Mouse (Mus musculus) natural killer cell, adult 2 months (primary cell): ENCODE data around the gene Rgs11.
"Not testable (repeated sequence)": the region's sequence is repeated elsewhere in the genome, so short reads cannot be mapped to it uniquely, and the experiment has no call there.

Experiments used
- DNase-seq, 2 experiments: peaks; one replicate each; pipeline ENCODE4 v3.0.0; 2022; ENCODE audit warnings: low spot score in 2 of 2

Rgs11 gene

DNA sequence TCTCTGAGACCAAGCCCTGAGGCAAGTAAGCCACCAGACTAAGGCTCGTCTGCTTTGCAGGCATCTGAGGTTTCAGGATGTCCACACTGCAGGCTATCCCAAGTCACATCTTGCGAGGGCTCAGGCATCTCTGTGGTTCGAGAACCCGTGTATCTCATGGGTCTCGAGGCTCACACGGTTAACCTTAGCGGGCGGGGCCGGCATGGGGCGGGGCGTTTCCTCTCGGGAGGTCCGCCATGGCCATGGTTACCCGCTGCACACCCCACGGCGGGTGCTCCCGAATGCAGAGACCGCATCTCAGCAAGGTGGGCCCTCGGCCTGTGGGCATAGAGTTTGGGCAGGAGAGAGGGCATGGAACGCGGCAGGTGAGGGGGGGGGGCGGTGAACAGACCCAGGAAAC lies at the start of gene Rgs11:
Gene Rgs11 (plus strand): TSS at position 215 of the 400 bp plus-strand sequence.
- peak; percentile 20 to 26 for DNase-seq

DNA sequence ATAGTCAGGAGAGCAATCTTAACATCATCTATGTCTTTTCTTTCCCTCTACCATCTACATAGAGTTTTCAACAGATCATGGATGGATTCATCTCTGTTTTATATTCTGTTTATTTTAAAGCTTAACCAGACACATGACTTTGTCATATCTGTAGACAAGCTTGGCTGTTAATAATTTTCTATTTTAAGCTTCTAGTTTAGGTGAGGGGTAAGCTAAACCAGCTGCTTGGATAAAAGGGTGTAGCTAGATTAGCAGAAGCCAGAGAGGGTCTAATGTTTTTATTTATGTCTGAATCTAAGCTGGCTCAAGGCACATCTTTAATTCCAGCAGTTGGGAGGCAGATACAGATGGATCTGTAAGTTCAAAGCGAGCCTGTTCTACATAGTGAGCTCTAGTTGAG lies 40.0 kb upstream of the Rgs11 start:
- no peak for DNase-seq

DNA sequence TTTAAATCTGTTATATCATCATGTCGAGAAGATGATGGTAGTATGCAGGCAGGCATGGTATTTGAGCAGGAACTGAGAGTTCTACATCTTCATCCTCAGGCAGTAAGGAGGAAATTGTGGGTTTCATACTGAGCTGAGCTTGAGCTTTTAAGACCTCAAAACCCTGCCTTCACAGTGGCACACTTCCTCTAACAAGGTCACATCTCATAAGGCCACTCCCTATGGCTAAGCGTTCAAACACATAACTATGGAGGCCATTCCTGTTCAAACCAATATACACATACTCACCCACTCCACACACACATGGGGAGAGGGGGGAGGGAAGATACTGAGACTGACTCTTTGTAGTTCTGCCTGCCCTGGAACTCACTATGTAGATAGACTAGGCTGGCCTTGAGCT lies 34.7 kb upstream of the Rgs11 start:
- peak; percentile 54 to 70 for DNase-seq

DNA sequence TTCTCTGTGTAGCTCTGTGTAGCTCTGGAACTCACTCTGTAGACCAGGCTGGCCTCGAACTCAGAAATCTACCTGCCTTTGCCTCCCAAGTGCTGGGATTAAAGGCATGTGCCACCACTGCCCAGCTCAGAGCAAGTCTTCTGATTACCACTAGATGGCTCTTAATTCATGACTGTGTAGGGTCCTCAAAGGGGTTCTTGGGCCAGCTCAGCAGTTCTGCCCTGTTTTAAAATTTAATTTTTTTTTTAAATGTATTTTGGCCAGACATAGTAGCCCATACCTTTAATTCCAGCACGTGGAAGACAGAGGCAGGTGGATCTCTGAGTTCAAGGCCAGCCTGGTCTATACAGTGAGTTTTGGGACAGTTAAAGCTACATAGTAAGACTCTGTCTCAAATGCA lies 27.5 kb upstream of the Rgs11 start:
- DNase-seq = not testable (repeated sequence)

DNA sequence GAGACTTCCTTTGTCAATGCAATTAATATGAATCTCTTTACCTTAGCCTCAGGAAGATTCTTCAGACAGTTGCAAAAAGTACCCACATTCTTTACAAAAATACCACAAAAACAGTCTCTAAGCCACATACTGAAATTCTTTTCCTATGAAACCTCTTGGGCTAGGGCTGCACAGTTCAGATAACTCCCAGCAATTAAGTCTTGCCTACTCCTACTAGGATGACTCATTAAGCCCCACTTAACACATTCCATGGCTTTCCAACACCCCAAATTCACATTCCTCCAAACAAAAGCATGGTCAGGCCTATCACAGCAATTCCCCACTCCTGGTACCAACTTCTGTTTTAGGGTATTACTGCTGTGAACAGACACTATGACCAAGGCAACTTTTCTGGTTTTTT lies 24.1 kb upstream of the Rgs11 start:
- DNase-seq = no peak

DNA sequence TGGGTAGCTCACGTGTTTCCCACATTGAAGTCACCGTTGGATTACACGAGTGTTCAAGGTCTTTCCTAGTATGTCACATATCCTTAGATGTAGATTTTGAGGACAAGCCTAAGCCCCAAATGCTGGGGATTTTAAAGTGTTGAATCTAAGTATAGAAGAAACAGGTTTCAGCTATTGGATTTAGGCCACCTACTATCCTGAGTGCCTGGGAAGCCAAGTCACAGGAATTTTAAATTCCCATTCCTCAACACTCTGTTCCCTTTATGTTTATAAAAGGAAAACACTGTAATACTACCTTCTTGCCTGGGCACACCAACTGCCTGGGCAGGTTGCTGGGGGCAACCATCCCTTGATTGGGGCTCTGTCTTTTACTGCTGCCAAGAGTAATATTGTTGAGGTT lies 21.6 kb upstream of the Rgs11 start:
- no peak for DNase-seq

DNA sequence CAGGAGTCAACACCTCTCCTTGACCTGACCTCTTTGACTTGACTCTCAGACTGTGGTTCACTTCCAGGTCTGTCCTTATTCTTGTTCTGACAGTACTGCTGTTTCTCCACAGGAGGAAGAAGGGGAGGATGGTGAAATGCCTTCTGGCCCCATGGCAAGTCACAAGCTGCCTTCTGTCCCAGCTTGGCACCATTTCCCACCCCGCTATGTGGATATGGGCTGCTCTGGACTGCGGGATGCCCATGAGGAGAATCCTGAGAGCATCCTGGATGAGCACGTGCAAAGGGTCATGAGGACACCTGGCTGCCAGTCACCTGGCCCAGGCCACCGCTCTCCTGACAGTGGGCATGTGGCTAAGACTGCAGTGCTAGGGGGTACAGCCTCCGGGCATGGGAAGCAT lies 15.2 kb upstream of the Rgs11 start:
- no peak for DNase-seq

DNA sequence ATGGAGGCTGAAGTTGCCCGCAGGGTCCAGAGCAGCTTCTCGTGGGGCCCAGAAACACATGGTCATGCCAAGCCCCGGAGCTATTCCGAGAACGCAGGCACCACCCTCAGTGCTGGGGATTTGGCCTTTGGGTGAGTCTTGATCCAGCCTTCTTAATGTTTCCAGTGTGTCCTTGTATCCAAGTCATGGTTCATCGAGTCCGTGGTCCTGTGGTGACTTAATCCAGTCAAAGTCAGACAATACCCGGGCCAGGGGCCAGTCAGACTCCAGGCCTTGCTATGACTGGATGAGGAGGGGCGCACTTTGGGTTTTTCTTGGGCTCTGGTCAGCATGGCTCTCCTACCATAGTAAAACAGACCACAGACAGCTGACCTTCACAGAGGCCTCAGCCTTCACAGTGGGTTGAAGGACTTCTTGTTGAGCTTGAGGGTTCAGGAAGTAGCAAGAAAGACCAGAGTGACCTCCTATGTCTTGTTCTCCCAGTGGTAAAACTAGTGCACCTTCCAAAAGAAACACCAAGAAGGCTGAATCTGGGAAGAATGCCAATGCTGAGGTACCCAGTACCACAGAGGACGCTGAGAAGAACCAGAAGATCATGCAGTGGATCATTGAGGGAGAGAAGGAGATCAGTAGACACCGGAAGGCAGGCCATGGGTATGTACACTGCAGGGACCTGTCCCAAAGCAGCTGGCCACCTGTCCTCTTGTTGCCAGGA lies 14.5 kb upstream of the Rgs11 start:
- no peak for DNase-seq

DNA sequence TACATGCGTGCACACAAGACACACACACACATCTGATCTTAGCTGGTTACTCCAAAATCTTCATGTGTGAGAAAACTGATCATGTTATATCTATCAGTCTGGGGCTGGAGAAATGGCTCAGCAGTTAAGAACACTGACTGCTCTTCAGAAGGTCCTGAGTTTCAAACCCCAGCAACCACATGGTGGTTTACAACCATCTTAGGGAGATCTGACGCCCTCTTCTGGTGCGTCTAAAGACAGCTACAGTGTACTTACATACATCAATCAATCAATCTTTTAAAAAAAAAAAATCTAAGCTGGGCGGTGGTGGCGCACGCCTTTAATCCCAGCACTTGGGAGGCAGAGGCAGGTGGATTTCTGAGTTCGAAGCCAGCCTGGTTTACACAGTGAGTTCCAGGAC lies 11.3 kb upstream of the Rgs11 start:
- DNase-seq = not testable (repeated sequence)

DNA sequence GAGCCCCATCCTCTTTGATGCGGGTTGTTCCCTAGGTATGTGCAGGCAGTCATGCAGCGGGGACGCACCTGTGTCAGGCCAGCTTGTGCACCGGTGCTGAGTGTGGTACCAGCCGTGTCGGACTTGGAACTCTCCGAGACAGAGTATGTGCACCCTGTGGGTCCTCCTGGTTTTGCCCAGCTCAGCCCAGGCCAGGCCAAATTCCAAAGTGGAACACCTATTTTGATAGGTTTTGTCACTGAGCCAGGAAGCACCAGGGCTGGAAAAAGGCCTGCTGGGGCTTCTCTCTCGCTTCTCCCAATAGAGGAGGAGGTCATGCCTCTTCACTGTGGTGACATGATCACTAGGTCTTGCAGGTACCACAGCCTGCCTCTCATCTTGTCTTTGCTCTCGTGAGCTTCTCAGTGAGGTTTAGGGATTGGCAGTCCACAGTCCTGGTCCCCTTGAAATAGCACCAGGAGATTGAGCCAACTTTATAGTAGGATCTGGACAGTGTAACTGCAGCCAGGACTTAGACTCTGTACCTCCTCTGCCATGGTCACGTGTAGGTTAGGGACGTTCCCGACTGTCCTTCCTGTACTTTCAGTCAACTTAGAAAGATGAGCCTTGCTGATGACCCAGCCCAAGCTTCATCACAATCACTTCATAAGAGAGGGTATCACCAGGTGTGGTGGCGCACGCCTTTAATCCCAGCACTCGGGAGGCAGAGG lies 10.1 kb upstream of the Rgs11 start:
- DNase-seq = no peak

DNA sequence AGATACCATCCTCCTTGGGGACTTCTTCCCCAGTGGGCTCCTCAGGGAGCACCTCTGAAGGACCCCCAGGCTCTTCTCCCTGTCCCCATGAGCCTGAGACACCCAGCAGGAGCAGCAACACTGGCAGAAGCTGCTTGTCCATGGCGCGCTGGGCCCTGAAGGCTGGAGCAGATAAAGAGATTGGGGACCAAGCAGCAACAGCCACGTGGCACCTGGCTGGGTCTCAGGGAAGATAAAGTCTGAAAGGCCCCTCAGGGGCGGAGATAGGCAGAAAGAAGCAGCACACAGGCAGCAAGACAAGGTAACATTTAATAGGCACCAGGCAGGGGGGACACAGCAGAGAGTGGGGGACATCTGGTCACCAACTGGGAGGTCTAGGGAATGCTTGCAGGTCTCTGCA lies 3.9 kb upstream of the Rgs11 start, which contains the start of gene Pdia2:
Gene Pdia2 (minus strand): TSS at position 196 of the 400 bp plus-strand sequence.
- DNase-seq = no peak

DNA sequence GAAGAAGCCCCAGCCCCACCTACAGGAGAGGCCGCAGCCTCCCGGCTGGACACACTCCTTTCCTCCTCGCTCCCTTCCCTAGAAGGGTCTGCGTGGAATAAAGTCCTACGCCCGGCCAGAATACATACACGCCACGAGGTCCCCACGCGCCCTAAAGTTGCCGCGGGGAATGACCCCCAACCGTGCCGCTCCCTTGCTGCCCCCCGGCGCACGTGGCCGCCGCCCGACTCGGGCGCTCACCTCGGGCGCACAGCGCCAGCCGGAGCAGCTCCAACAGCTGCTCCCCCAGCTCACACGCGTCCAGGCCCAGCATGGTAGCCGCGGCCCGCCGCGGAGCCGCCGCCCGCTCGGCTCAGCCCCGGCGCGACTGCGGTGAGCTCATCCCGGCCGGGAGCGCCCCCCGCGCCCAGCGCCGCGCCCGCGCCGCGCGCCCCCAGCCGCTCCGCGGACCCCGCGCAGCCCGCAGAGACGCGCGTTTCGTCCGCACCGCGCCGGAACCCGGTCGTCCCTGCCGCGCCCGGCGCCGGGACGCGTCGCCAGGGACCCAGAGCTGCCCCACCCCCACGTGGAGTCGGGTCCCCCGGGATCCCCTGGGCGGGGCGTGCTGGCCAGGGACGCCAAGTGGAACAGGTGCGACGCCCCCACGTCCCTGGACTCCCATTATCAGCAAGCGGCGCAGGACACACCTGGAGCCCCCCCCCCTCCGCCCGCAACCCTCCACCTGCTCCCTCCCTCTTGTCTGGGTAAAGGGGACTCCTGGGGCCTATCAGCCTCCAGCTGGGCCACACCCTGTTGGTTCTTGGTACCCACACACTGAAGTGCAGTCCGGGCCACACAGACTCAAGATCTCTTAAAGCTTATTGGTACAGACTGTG lies 1.7 kb upstream of the Rgs11 start:
- no peak for DNase-seq

DNA sequence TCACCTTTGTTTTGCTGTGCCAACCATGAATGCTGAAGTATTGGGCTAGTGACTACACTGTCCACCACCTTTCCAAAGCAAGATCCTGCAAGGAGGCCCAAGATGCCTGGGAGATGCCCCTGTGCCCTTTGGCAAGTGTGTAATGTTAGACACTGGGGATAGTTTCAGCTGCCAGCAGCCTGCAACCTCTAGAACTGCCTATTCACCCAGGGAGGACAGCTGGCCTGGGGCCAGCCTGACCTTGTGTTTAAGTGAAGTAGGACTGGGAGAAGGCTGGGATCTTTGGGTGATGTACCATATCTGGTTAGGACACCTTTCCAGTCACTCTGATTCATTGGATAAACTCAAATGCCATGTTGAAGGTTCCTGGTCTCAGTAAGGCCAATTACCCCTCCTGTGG lies 753 bp upstream of the Rgs11 start:
- no peak for DNase-seq

DNA sequence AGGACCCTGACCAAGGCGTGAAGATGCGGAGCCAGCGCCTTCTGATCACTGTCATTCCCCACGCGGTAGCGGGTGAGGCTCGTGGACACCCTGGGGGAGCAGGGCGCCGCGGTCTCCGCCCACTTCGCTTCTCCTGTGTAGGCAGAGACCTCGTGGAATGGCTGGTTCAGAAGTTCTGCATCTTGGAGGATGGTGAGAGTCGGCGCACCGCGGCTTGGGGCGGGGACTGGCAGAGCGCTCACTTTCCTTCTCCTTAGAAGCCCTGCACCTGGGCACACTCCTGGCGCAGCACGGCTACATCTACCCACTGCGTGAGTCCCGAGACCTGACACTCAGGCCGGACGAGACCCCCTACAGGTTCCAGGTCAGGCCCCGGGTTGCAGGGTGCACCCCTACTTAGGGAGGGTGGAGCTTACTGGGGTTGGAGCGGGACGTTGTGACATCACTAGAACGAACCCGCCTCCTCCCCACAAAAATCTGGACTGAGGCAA lies 615 bp downstream of the Rgs11 start:
- no peak for DNase-seq

DNA sequence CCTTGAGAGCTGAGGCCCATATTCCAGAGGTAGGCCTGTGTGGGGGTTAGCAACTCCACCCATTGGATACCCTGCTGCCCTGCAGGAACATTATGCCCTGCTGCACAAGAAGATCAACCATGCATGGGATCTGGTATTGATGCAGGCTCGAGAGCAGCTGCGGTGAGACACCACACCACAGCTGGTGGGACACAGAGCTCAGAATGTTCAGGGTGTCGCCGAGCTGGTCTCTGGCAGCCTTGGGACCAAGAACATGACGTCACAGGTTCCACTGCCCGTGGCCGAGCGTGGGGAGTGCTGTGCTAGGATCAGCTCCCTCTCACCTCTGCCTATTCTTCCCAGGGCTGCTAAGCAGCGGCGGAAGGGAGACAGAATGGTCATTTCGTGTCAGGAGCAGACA lies 2.0 kb downstream of the Rgs11 start:
- DNase-seq = no peak

DNA sequence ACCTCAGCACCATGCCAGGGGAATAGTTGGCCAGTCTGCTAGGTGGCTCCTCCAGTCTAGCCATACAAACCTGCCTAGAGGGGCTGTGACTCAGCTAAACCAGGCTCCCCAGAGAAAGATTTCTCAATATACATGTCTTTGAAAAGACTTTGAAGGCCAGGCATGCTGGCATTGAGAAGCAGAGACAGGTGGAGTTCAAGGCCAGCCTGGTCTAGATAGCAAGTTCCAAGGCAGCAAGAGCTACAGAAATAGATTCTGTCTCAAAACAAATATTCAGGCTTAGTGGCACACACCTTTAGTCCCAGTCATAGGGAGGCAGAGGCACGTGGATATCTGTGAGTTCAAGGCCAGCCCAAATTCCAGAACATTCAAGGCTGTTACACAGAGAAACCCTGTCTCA lies 3.6 kb downstream of the Rgs11 start:
- no peak for DNase-seq

DNA sequence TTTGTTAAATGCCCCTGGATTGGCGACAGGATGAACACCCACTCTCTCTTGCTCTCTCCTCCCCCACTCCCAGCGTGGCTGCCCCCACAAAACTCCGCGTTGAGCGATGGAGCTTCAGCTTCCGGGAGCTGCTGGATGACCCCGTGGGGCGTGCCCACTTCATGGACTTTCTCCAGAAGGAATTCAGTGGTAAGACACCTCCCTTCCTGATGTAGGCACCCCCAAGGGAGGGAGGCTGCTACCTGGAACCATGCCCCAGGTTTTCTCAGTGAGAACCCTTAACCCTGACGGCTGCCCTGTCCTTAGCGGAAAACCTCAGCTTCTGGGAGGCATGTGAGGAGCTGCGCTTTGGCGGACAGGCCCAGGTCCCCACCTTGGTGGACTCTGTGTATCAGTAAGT lies 4.9 kb downstream of the Rgs11 start, which contains the start of gene Arhgdig:
Gene Arhgdig (minus strand): TSS at position 101 of the 400 bp plus-strand sequence.
- no peak for DNase-seq

DNA sequence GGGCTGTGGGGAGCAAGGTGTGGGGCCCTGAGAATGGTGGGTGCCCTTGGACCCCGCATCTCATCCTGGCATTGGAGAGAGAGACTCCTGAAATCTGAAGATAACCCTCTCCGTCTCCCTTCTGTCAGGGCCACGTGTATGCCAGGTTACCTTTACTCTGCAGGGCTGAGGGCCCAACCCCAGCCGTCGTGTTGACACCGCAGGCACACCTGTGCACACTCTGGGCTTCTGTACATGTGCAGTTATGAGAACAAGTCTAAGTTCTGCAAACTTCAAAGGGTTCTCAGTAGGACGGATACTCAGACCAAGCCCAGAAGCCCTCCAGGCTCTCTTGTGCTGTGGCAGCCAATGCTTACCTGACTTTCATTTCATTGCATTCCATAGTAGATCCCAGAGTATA lies 9.5 kb downstream of the Rgs11 start:
- no peak for DNase-seq

DNA sequence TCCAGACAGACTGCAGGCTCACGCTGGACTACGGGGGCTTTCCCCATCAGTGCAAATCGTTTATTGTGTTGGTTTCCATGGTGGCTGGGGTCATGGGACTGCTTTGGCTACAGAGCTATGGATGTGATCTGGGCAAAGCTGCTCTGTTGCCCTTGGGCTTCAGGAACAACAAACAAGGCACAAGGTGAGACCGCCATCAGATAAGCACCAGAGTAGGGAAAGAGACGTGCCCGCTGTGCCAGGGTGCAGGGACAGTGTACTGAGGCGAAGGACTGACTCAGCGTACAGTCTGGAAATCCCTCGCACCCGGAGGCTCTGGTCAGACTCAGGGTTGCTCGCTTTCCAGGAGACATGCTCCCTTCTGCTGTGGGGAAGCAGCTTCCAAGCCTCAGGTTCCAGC lies 9.9 kb downstream of the Rgs11 start:
- DNase-seq = no peak

DNA sequence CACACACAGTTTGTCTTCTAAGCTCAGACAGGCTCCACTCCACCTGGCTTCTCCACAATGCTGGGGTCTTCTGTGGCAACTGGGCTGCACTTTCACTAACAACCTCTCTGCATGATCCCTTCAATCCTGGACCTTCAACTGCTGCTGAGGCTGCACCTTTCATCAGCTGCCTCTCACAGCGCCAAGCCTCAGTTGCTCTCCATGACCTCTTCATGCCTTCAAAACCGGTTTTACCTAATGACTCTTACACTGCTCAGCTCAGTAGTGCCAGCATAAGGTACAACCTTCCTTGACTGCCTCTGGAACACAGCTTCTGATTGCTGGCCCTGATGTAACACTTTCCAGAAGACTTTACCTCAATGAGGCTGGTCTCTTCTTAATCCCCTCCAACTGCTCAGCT lies 18.8 kb downstream of the Rgs11 start:
- DNase-seq = no peak

DNA sequence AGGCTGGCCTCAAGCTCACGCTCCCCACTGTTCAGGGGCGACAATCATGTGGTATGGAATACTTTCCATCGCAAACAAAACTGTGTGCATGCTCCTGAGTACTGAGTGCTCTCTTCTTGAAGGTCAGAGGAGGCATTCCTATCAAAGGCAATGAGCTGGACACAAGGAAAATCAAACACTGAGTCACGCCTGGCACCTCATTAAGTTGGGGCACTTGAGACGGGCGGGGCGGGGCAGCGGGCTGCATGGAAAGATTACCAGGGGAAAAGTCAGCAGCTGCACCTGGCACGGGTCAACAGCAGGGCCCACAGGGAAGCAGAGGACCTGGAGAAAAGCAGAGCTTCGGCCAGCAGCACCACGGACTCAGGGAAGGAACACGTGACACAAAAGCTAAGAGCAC lies 22.4 kb downstream of the Rgs11 start:
- DNase-seq = no peak

DNA sequence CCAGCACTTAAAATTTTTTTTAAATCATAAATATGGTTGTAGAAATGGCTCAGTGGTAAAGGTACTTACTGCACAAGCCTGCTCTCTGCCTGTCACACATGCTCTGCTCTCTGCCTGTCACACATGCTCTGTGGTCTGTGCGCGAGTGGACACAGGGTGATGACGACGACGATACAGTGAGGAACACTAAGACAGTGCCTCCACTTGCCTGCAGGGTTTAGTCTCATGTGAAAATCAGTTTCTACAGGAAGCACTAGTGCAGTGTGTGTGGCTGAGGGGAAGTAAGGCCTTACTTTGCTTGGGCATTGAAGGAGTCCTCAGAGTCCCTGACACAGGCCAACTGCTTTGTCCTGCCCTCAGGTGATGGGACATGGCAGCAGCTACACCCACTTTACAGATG lies 27.0 kb downstream of the Rgs11 start:
- DNase-seq = peak; percentile 37 to 42
